Mouse (Mus musculus) thymus, adult 2 months (tissue): ENCODE measurements around the gene AB124611. TPM values are rescaled to one million over a fixed set of nuclear protein-coding genes. Genes with fewer than 3 reads are reported as not detected.

Source experiments
- DNase-seq: peaks from one replicate; pipeline ENCODE4 v3.0.0; 2021
- H3K27ac ChIP-seq: fragments of 200-500 bp; 2 replicates; pipeline ENCODE4 v1.5.1; 2012; ENCODE audit warnings: low read length, control low read depth; ENCODE audit not compliant: control insufficient read depth, insufficient read depth
- H3K27me3 ChIP-seq: fragments of 200-500 bp; 2 replicates; pipeline ENCODE4 v1.6.1; 2012; ENCODE audit warnings: mild to moderate bottlenecking, low read length, moderate library complexity, mixed read lengths; ENCODE audit not compliant: control insufficient read depth, insufficient read depth
- H3K36me3 ChIP-seq: fragments of 200-500 bp; 2 replicates; pipeline ENCODE4 v1.6.1; 2012; ENCODE audit warnings: mild to moderate bottlenecking, low read length, moderate library complexity; ENCODE audit not compliant: control insufficient read depth, insufficient read depth
- H3K4me1 ChIP-seq: fragments of 200-500 bp; replicated peaks from 2 replicates; pipeline ENCODE4 v1.6.1; 2012; ENCODE audit warnings: low read length; ENCODE audit not compliant: control insufficient read depth, insufficient read depth
- H3K4me3 ChIP-seq: fragments of 200-500 bp; 2 replicates; pipeline ENCODE4 v1.5.1; 2012; ENCODE audit warnings: mild to moderate bottlenecking, low read length, control low read depth, moderate library complexity; ENCODE audit not compliant: control insufficient read depth, insufficient read depth
- CTCF ChIP-seq: fragments of 200-500 bp; IDR thresholded peaks from 2 replicates; pipeline ENCODE4 v1.5.1; 2012; ENCODE audit warnings: mild to moderate bottlenecking, control low read depth, low read length, moderate library complexity, borderline replicate concordance; ENCODE audit not compliant: control insufficient read depth, poor library complexity, insufficient read depth; ENCODE audit errors: extremely low read depth
- POLR2A ChIP-seq: fragments of 200-500 bp; IDR thresholded peaks from 2 replicates; pipeline ENCODE4 v1.6.1; 2012; ENCODE audit warnings: mild to moderate bottlenecking, low read length, control low read depth, moderate library complexity; ENCODE audit not compliant: control insufficient read depth, poor library complexity, insufficient read depth; ENCODE audit errors: extremely low read depth
- WGBS: fragments of 180-500 bp; shearing (Covaris S2); methylation state at CpG from one replicate; pipeline ENCODE4 v1.1.7; 2018; 5-methylcytosine and 5-hydroxymethylcytosine counted together
- polyA plus RNA-seq: library from polyadenylated mRNA; depleted of rRNA; stranded (reverse); fragments of >200 nt; gene quantifications from 2 replicates; pipeline ENCODE4 v1.2.3, GENCODE M21; 2012

AB124611 gene
- polyA plus RNA-seq, 1 experiment: 31.1 TPM

- TF ChIP-seq CTCF (no peak), POLR2A (no peak)
- Histone ChIP-seq H3K4me3 (no peak overlapping the region), H3K36me3 (no peaks in the 10 kb centered on the region), H3K4me1 (peaks cover 3% of the 10 kb centered on the region; the same call in 1 of the 2 replicates), H3K27me3 (no peaks in the 10 kb centered on the region), H3K27ac (no peak overlapping the region)
- 93% methylated on average over 4 of the region's 4 CpGs for WGBS
- no peak for DNase-seq
These were observed 39.1 kb downstream of the AB124611 start for GRCm38 (mm10) chr9:21565004-21565586.

GRCm38 (mm10) chr9:21566538-21566937 is 40.6 kb downstream of the AB124611 start:
- TF ChIP-seq CTCF: no peak
- TF ChIP-seq POLR2A: no peak
- Histone ChIP-seq H3K4me1 (peaks cover 3% of the 10 kb centered on the region; the same call in 1 of the 2 replicates), H3K27me3 (no peaks in the 10 kb centered on the region), H3K4me3 (no peak overlapping the region), H3K36me3 (no peaks in the 10 kb centered on the region; the same call in 1 of the 2 replicates), H3K27ac (no peak overlapping the region)
- DNase-seq: no peak
- WGBS: 95% methylated on average over 1 of the region's 1 CpGs

GRCm38 (mm10) chr9:21567051-21567450 is 41.1 kb downstream of the AB124611 start:
- Histone ChIP-seq H3K27ac (no peak overlapping the region), H3K4me3 (no peak overlapping the region), H3K36me3 (peaks cover 4% of the 10 kb centered on the region; the same call in 1 of the 2 replicates), H3K27me3 (no peaks in the 10 kb centered on the region), H3K4me1 (peaks cover 3% of the 10 kb centered on the region; the same call in 1 of the 2 replicates)
- no peak for DNase-seq
- WGBS: 77% methylated on average over 2 of the region's 2 CpGs
- no peak for TF ChIP-seq POLR2A
- no peak for TF ChIP-seq CTCF

- peaks cover 3% of the 10 kb centered on the region; the same call in 1 of the 2 replicates for H3K4me1 ChIP-seq
- TF ChIP-seq POLR2A: no peak
- TF ChIP-seq CTCF: no peak
- H3K27ac ChIP-seq: no peak overlapping the region
- WGBS: 96% methylated on average over 8 of the region's 8 CpGs
- H3K36me3 ChIP-seq: peaks cover 6% of the 10 kb centered on the region; the same call in 1 of the 2 replicates
- no peaks in the 10 kb centered on the region for H3K27me3 ChIP-seq
- H3K4me3 ChIP-seq: no peak overlapping the region
- no peak for DNase-seq
These were observed 42.8 kb downstream of the AB124611 start for GRCm38 (mm10) chr9:21568657-21569255.

GRCm38 (mm10) chr9:21574012-21574801 is 48.2 kb downstream of the AB124611 start:
- Histone ChIP-seq H3K4me3 (no peak overlapping the region), H3K36me3 (peaks cover 6% of the 10 kb centered on the region; the same call in 1 of the 2 replicates), H3K27me3 (no peaks in the 10 kb centered on the region), H3K4me1 (no peaks in the 10 kb centered on the region), H3K27ac (no peak overlapping the region)
- DNase-seq: no peak
- no peak for TF ChIP-seq POLR2A
- no peak for TF ChIP-seq CTCF
- 95% methylated on average over 8 of the region's 8 CpGs for WGBS

GRCm38 (mm10) chr9:21575253-21575652 is 49.3 kb downstream of the AB124611 start:
- 97% methylated on average over 10 of the region's 10 CpGs for WGBS
- TF ChIP-seq CTCF: no peak
- no peak for TF ChIP-seq POLR2A

More at GRCm38 (mm10) chr9:21575253-21575652, 49.3 kb downstream of the AB124611 start:
- no peak overlapping the region for H3K27ac ChIP-seq
- peaks cover 6% of the 10 kb centered on the region; the same call in 1 of the 2 replicates for H3K36me3 ChIP-seq
- DNase-seq: no peak
- no peaks in the 10 kb centered on the region for H3K27me3 ChIP-seq
- H3K4me3 ChIP-seq: no peak overlapping the region
- H3K4me1 ChIP-seq: no peaks in the 10 kb centered on the region
